Mouse (Mus musculus): ENCODE results near the gene Tlx2. TPM values are rescaled to one million over a fixed set of nuclear protein-coding genes. Genes with fewer than 3 reads are reported as not detected.

Gene Tlx2
- total RNA-seq, 2 experiments from 2014 or later, result not detected

GRCm38 (mm10) chr6:83023786-83024185, 46.3 kb downstream of the Tlx2 start:
- no peak for DNase-seq

- no peak for DNase-seq
Measured at GRCm38 (mm10) chr6:83023008-83023407, 47.1 kb downstream of the Tlx2 start.

DNA sequence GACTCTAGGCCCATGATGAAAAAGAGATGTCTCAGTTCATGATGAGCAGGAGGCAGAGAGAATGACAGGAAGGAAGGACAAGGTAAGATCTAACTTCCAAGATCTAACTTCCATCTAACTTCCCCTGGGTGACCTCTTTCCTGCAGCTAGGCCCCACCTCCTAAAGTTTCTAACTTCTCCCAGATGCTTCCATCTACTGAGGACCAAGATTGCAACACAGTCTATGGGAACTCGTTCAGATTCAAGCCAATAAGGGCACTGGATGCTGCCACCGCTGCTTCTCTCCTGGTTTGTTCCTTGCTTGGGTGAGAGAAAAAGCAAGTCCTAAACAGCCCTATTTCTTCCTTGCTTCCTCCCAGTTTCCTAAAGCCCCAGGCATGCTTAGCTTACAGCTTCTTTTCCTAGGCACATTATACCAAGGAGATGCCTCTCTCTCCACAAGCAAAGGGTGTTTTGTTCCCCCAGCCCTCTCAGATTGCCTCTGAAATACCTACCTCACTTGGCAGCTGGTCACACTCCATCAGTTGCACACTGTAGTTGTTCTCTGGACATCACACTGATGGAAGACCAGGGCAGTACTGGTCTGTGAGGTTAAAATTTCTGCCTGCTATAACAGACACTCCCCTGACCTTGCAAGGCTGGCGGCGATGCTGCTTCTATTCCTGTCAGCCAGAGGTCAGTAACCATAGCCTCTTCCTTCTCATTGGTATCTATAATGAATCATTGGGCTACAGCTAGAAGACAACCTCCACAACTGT, 49.1 kb downstream of the Tlx2 start:
- DNase-seq, result no peak

- no peak for DNase-seq
Measured at GRCm38 (mm10) chr6:83020121-83020520, 50.0 kb downstream of the Tlx2 start.

DNA sequence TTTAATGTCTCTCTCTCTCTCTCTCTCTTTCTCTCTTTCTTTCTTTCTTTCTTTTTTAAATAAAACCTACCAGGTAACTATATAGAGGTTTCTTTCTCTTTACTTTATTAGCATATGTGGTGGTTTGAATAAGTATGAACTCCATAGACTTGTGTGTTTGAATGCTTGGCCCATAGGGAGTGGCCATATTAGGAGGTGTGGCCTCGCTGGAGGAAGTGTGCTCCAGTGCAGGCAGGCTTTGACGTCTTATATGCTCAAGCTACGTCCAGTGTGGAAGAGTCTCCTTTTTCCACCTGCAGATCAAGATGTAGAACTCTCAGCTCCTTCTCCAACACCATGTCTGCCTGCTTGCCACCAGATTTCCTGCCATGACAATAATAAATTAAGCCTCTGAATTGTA, 51.0 kb downstream of the Tlx2 start:
- DNase-seq, result no peak

Small RNA genes within 50 kb of the gene (microRNA-seq; reads per million reads assigned to microRNA genes)
- gene Mir3470a (ENCODE audit: borderline replicate concordance in 2 of 2), result 0 reads per million in 2 experiments
- 0.74 to 0.79 reads per million in 2 experiments for gene Mir7040 (ENCODE audit: borderline replicate concordance in 2 of 2)

Other genes starting within 250 kb of the Tlx2 start
- gene Sema4f, start 130.5 kb downstream of the Tlx2 start, total RNA-seq (2021), result under 1 TPM; 0.13 to 0.51 TPM
- gene M1ap, start 123.4 kb downstream of the Tlx2 start, total RNA-seq (2021), result not detected
- gene Dok1, start 36.8 kb downstream of the Tlx2 start, total RNA-seq (2021), result 1 to 10 TPM; 1.9 to 2.6 TPM
- gene Loxl3, start 36.1 kb downstream of the Tlx2 start, total RNA-seq (2021), result 1 to 10 TPM; 4.2 to 5.3 TPM
- 10 to 100 TPM; 71.8 to 82.5 TPM for gene Aup1, start 15.8 kb downstream of the Tlx2 start, total RNA-seq (2021)
- gene Htra2, start 15.0 kb downstream of the Tlx2 start, total RNA-seq (2021), result 10 to 100 TPM; 16.5 to 18.4 TPM
- under 1 TPM; 0.26 to 0.51 TPM for gene Dqx1, start 12.4 kb downstream of the Tlx2 start, total RNA-seq (2021)
- gene Pcgf1, start 7.6 kb upstream of the Tlx2 start, total RNA-seq (2021), result 1 to 10 TPM; 6.7 to 7.1 TPM
- gene Lbx2, start 16.1 kb upstream of the Tlx2 start, total RNA-seq (2021), result not detected
- 1 to 10 TPM in 1 of 2 experiments, under 1 TPM in 1; 0.54 to 1.7 TPM for gene Ccdc142, start 31.3 kb upstream of the Tlx2 start, total RNA-seq (2021)
- gene Gm42688, start 31.3 kb upstream of the Tlx2 start, total RNA-seq (2021), result 1 to 10 TPM; 1.0 TPM
- gene Mrpl53, start 38.7 kb upstream of the Tlx2 start, total RNA-seq (2021), result 100 to 1,000 TPM; 109 to 113 TPM
- 1 to 10 TPM; 6.5 to 8.1 TPM for gene Mogs, start 45.2 kb upstream of the Tlx2 start, total RNA-seq (2021)
- 10 to 100 TPM; 37.8 to 38.2 TPM for gene Wbp1, start 51.3 kb upstream of the Tlx2 start, total RNA-seq (2021)
- gene Ino80b, start 55.1 kb upstream of the Tlx2 start, total RNA-seq (2021), result 10 to 100 TPM in 1 of 2 experiments, 1 to 10 TPM in 1; 4.8 to 14.0 TPM
- 10 to 100 TPM in 1 of 2 experiments, 1 to 10 TPM in 1; 7.9 to 14.4 TPM for gene Rtkn, start 65.2 kb upstream of the Tlx2 start, total RNA-seq (2021)
- gene Wdr54, start 86.1 kb upstream of the Tlx2 start, total RNA-seq (2021), result 1 to 10 TPM; 1.2 to 1.4 TPM
- gene 1700003E16Rik, start 86.1 kb upstream of the Tlx2 start, total RNA-seq (2021), result not detected
- 100 to 1,000 TPM; 118 to 126 TPM for gene Dctn1, start 95.6 kb upstream of the Tlx2 start, total RNA-seq (2021)
- gene Slc4a5, start 149.5 kb upstream of the Tlx2 start, total RNA-seq (2021), result not detected